Mouse (Mus musculus) forebrain, embryonic 14.5 days (tissue): ENCODE results near the gene Lrrn2. TPM values are rescaled to one million over a fixed set of nuclear protein-coding genes. Genes with fewer than 3 reads are reported as not detected.
"Not testable (repeated sequence)": the region's sequence is repeated elsewhere in the genome, so short reads cannot be mapped to it uniquely, and the experiment has no call there.

ENCODE experiments used
- ATAC-seq: fragments of 200-750 bp; cut with Nextera tagmentation; 2 replicates; pipeline ENCODE4 v1.8.0; 2017; ENCODE audit warnings: mild to moderate bottlenecking, moderate library complexity
- DNase-seq: peaks from one replicate; pipeline ENCODE4 v3.0.0-alpha.2; 2015; ENCODE audit warnings: low spot score
- H3K27ac ChIP-seq: fragments of 300-500 bp; sonication (generic); 2 replicates; pipeline ENCODE4 v1.5.1; 2014; ENCODE audit warnings: low read depth, mild to moderate bottlenecking, control low read depth, low read length, moderate library complexity
- H3K27me3 ChIP-seq: fragments of 300-500 bp; sonication (generic); replicated peaks from 2 replicates; pipeline ENCODE4 v1.6.1; 2014; ENCODE audit warnings: low read length, control low read depth, mixed read lengths; ENCODE audit not compliant: control insufficient read depth, insufficient read depth
- H3K36me3 ChIP-seq: fragments of 300-500 bp; sonication (generic); 2 replicates; pipeline ENCODE4 v1.6.1; 2014; ENCODE audit warnings: low read length, control low read depth; ENCODE audit not compliant: control insufficient read depth, insufficient read depth
- H3K4me1 ChIP-seq: fragments of 300-500 bp; sonication (generic); 2 replicates; pipeline ENCODE4 v1.6.1; 2014; ENCODE audit warnings: antibody characterized with exemption, low read length, control low read depth; ENCODE audit not compliant: control insufficient read depth, insufficient read depth
- H3K4me2 ChIP-seq: fragments of 300-500 bp; sonication (generic); 2 replicates; pipeline ENCODE4 v1.6.1; 2014; ENCODE audit warnings: mild to moderate bottlenecking, control low read depth, low read length
- H3K4me3 ChIP-seq: fragments of 300-500 bp; sonication (generic); 2 replicates; pipeline ENCODE4 v1.5.1; 2014; ENCODE audit warnings: low read depth, low read length, control low read depth
- H3K9ac ChIP-seq: fragments of 300-500 bp; sonication (generic); 2 replicates; pipeline ENCODE4 v1.6.1; 2014; ENCODE audit warnings: mild to moderate bottlenecking, low read length, control low read depth, moderate library complexity
- H3K9me3 ChIP-seq: fragments of 300-500 bp; sonication (generic); replicated peaks from 2 replicates; pipeline ENCODE4 v1.6.1; 2016; ENCODE audit warnings: low read length, control low read depth, mixed read lengths; ENCODE audit not compliant: control insufficient read depth
- WGBS: fragments of 180-500 bp; shearing (Covaris S2); extraction: QIAGEN DNeasy Blood & Tissue Kit; methylation state at CpG from one replicate; pipeline ENCODE4 v1.1.7; 2014; 5-methylcytosine and 5-hydroxymethylcytosine counted together
- polyA plus RNA-seq: library from polyadenylated mRNA; unstranded; fragments of >200 nt; fragmentation: Nextera tagmentation; extraction: Ambion mirVana; gene quantifications from 2 replicates; pipeline ENCODE4 v1.2.1, GENCODE M21; 2014

Lrrn2 gene
- polyA plus RNA-seq, 1 experiment from 2014 or later: 25.2 TPM

GRCm38 (mm10) chr1:132961751-132962150 lies 81.7 kb downstream of the Lrrn2 start:
- Histone ChIP-seq H3K4me1 (no peaks in the 10 kb centered on the region), H3K27ac (no peak overlapping the region), H3K27me3 (no peaks in the 10 kb centered on the region), H3K9ac (no peak overlapping the region), H3K4me3 (no peak overlapping the region), H3K9me3 (no peaks in the 10 kb centered on the region), H3K36me3 (no peaks in the 10 kb centered on the region), H3K4me2 (no peak overlapping the region)
- 99% methylated on average over 3 of the region's 3 CpGs for WGBS
- DNase-seq: no peak
- no peak for ATAC-seq

GRCm38 (mm10) chr1:132964106-132964505 lies 84.0 kb downstream of the Lrrn2 start:
- Histone ChIP-seq H3K9ac (no peak overlapping the region), H3K27ac (no peak overlapping the region), H3K4me1 (no peaks in the 10 kb centered on the region), H3K9me3 (no peaks in the 10 kb centered on the region), H3K4me3 (no peak overlapping the region), H3K4me2 (no peak overlapping the region), H3K36me3 (no peaks in the 10 kb centered on the region), H3K27me3 (no peaks in the 10 kb centered on the region)
- WGBS: 88% methylated on average over 2 of the region's 2 CpGs
- DNase-seq: no peak
- ATAC-seq: no peak

GRCm38 (mm10) chr1:132964691-132965090 lies 84.6 kb downstream of the Lrrn2 start:
- Histone ChIP-seq H3K9ac (no peak overlapping the region), H3K36me3 (no peaks in the 10 kb centered on the region), H3K9me3 (no peaks in the 10 kb centered on the region), H3K27ac (no peak overlapping the region), H3K4me2 (no peak overlapping the region), H3K4me3 (no peak overlapping the region), H3K27me3 (no peaks in the 10 kb centered on the region), H3K4me1 (no peaks in the 10 kb centered on the region)
- no peak for ATAC-seq
- WGBS: 89% methylated on average over 4 of the region's 4 CpGs
- DNase-seq: no peak

GRCm38 (mm10) chr1:132968659-132969058 lies 88.6 kb downstream of the Lrrn2 start:
- H3K9me3 ChIP-seq: no peaks in the 10 kb centered on the region
- no peaks in the 10 kb centered on the region for H3K4me1 ChIP-seq
- H3K9ac ChIP-seq: no peak overlapping the region
- no peak for ATAC-seq
- no peak overlapping the region for H3K4me3 ChIP-seq
- WGBS: 26% methylated on average over 6 of the region's 6 CpGs
- no peaks in the 10 kb centered on the region for H3K27me3 ChIP-seq
- peak; percentile 66 for DNase-seq
- no peaks in the 10 kb centered on the region for H3K36me3 ChIP-seq
- H3K27ac ChIP-seq: no peak overlapping the region
- no peak overlapping the region for H3K4me2 ChIP-seq

GRCm38 (mm10) chr1:132977402-132977801 lies 97.3 kb downstream of the Lrrn2 start:
- 76% methylated on average over 1 of the region's 1 CpGs for WGBS
- Histone ChIP-seq H3K4me2 (no peak overlapping the region), H3K36me3 (0 out of 2 replicates have a peak, but pooled peaks cover 2% of the 10 kb centered on the region), H3K27ac (no peak overlapping the region), H3K27me3 (no peaks in the 10 kb centered on the region), H3K9ac (no peak overlapping the region), H3K4me3 (no peak overlapping the region), H3K9me3 (no peaks in the 10 kb centered on the region), H3K4me1 (no peaks in the 10 kb centered on the region)
- ATAC-seq: no peak
- no peak for DNase-seq

- Histone ChIP-seq H3K4me2 (no peak overlapping the region), H3K9me3 (no peaks in the 10 kb centered on the region), H3K27me3 (no peaks in the 10 kb centered on the region), H3K9ac (no peak overlapping the region), H3K4me3 (no peak overlapping the region), H3K27ac (no peak overlapping the region), H3K36me3 (peaks cover 35% of the 10 kb centered on the region), H3K4me1 (no peaks in the 10 kb centered on the region)
- ATAC-seq (no peak), DNase-seq (no peak)
- WGBS: 95% methylated on average over 6 of the region's 6 CpGs
These were observed 101.2 kb downstream of the Lrrn2 start for GRCm38 (mm10) chr1:132981232-132981631.

GRCm38 (mm10) chr1:132982728-132983127 lies 102.7 kb downstream of the Lrrn2 start:
- no peak overlapping the region for H3K9ac ChIP-seq
- no peaks in the 10 kb centered on the region for H3K9me3 ChIP-seq
- H3K27ac ChIP-seq: no peak overlapping the region
- H3K4me2 ChIP-seq: no peak overlapping the region
- peaks cover 42% of the 10 kb centered on the region for H3K36me3 ChIP-seq
- DNase-seq (peak; percentile 86), ATAC-seq (peak; percentile 78)
- no peaks in the 10 kb centered on the region for H3K4me1 ChIP-seq
- 68% methylated on average over 7 of the region's 7 CpGs for WGBS
- H3K4me3 ChIP-seq: no peak overlapping the region
- H3K27me3 ChIP-seq: no peaks in the 10 kb centered on the region

- H3K9me3 ChIP-seq, H3K27ac ChIP-seq, DNase-seq, H3K27me3 ChIP-seq, H3K4me3 ChIP-seq, H3K4me1 ChIP-seq, H3K4me2 ChIP-seq, ATAC-seq, H3K9ac ChIP-seq: not testable (repeated sequence)
- 90% methylated on average over 12 of the region's 12 CpGs for WGBS
- H3K36me3 ChIP-seq: peaks cover 73% of the 10 kb centered on the region
These were observed 108.7 kb downstream of the Lrrn2 start for GRCm38 (mm10) chr1:132988556-132989459.
